Mouse (Mus musculus) CH12.LX (cell line): ENCODE data around the gene Siae. TPM values are rescaled to one million over a fixed set of nuclear protein-coding genes. Genes with fewer than 3 reads are reported as not detected.

Source experiments
- DNase-seq: peaks from one replicate; pipeline ENCODE4 v3.0.0-alpha.2; 2013; ENCODE audit errors: extremely low read depth
- H3K27ac ChIP-seq: 2 replicates; pipeline ENCODE4 v1.5.1; 2012; ENCODE audit warnings: low read depth, mild to moderate bottlenecking, control low read depth, moderate library complexity; ENCODE audit not compliant: insufficient read depth
- H3K27me3 ChIP-seq: replicated peaks from 2 replicates; pipeline ENCODE3; 2012; ENCODE audit warnings: inconsistent platforms
- H3K36me3 ChIP-seq, 2 experiments: replicated peaks in 1 of 2; 2 replicates each; pipeline versions ENCODE3 to v1.6.1; 2012; ENCODE audit warnings: inconsistent platforms in 1 of 2, low read length in 1 of 2, mild to moderate bottlenecking in 1 of 2, mixed read lengths in 1 of 2, moderate library complexity in 1 of 2; ENCODE audit not compliant: control insufficient read depth in 1 of 2, insufficient read depth in 1 of 2
- H3K4me1 ChIP-seq, 2 experiments: 2 replicates each; pipeline ENCODE4 v1.6.1; 2012; ENCODE audit warnings: inconsistent platforms in 1 of 2, moderate library complexity in 1 of 2; ENCODE audit not compliant: insufficient read depth in 2 of 2, control insufficient read depth in 1 of 2
- H3K4me2 ChIP-seq: 2 replicates; pipeline ENCODE4 v1.6.1; 2012; ENCODE audit warnings: low read depth, mild to moderate bottlenecking, control low read depth; ENCODE audit not compliant: poor library complexity, insufficient read depth, severe bottlenecking
- H3K4me3 ChIP-seq, 3 experiments: fragments of 150-350 bp in 1 of 3; sonication (generic) in 1 of 3; replicated peaks in 1 of 3; 2 replicates each; pipeline versions ENCODE3 to v1.5.1; 2011 to 2012; ENCODE audit warnings: low read depth in 2 of 3, low read length in 2 of 3, mild to moderate bottlenecking in 2 of 3, moderate library complexity in 2 of 3, control low read depth in 1 of 3, improper control_type of control experiment in 1 of 3, inconsistent platforms in 1 of 3, mixed read lengths in 1 of 3; ENCODE audit not compliant: poor library complexity in 1 of 3
- H3K79me2 ChIP-seq: replicated peaks from 2 replicates; pipeline ENCODE4 v1.6.1; 2012; ENCODE audit warnings: mild to moderate bottlenecking, moderate library complexity; ENCODE audit not compliant: control insufficient read depth, poor library complexity, insufficient read depth, severe bottlenecking; ENCODE audit errors: extremely low read depth
- H3K9ac ChIP-seq: 2 replicates; pipeline ENCODE4 v1.6.1; 2012; ENCODE audit warnings: low read depth, mild to moderate bottlenecking, control low read depth, moderate library complexity; ENCODE audit not compliant: insufficient read depth
- H3K9me3 ChIP-seq: replicated peaks from 2 replicates; pipeline ENCODE3; 2012; ENCODE audit warnings: low read length, inconsistent platforms, mixed read lengths
- BHLHE40 ChIP-seq: IDR thresholded peaks from 2 replicates; pipeline ENCODE4 v1.6.1; 2011; ENCODE audit warnings: mild to moderate bottlenecking, low read depth, low read length, improper control_type of control experiment
- CHD1 ChIP-seq: IDR thresholded peaks from 2 replicates; pipeline ENCODE4 v1.6.1; 2012; ENCODE audit warnings: low read depth, low read length, improper control_type of control experiment, inconsistent platforms
- ELF1 ChIP-seq: IDR thresholded peaks from 2 replicates; pipeline ENCODE4 v1.6.1; 2014; ENCODE audit warnings: low read depth, mild to moderate bottlenecking, inconsistent platforms, low read length, improper control_type of control experiment
- EP300 ChIP-seq: IDR thresholded peaks from 2 replicates; pipeline ENCODE4 v1.6.1; 2011; ENCODE audit warnings: low read length, improper control_type of control experiment
- MYC ChIP-seq: IDR thresholded peaks from 2 replicates; pipeline ENCODE4 v1.6.1; 2011; ENCODE audit warnings: low read depth, mild to moderate bottlenecking, improper control_type of control experiment, low read length
- NRF1 ChIP-seq: IDR thresholded peaks from 2 replicates; pipeline ENCODE4 v1.6.1; 2014; ENCODE audit warnings: low read depth, mild to moderate bottlenecking, inconsistent platforms, low read length, improper control_type of control experiment, moderate library complexity
- PAX5 ChIP-seq: IDR thresholded peaks from 2 replicates; pipeline ENCODE4 v1.6.1; 2012; ENCODE audit warnings: low read length, inconsistent platforms, mixed read lengths
- POLR2AphosphoS2 ChIP-seq: IDR thresholded peaks from 2 replicates; pipeline ENCODE4 v1.6.1; 2011; ENCODE audit warnings: low read depth, low read length, improper control_type of control experiment
- RCOR1 ChIP-seq: conservative IDR thresholded peaks from 2 replicates; pipeline ENCODE4 v1.6.1; 2012; ENCODE audit warnings: low read depth, mild to moderate bottlenecking, inconsistent platforms, low read length, improper control_type of control experiment
- SIN3A ChIP-seq: IDR thresholded peaks from 2 replicates; pipeline ENCODE4 v1.6.1; 2012; ENCODE audit warnings: low read length, improper control_type of control experiment, inconsistent platforms
- TBP ChIP-seq: conservative IDR thresholded peaks from 2 replicates; pipeline ENCODE4 v1.6.1; 2011; ENCODE audit warnings: low read depth, low read length, improper control_type of control experiment
- USF1 ChIP-seq: IDR thresholded peaks from 2 replicates; pipeline ENCODE4 v1.6.1; 2014; ENCODE audit warnings: low read depth, mild to moderate bottlenecking, inconsistent platforms, low read length, improper control_type of control experiment
- ZC3H11A ChIP-seq: IDR thresholded peaks from 2 replicates; pipeline ENCODE4 v1.6.1; 2012; ENCODE audit warnings: low read depth, mild to moderate bottlenecking, inconsistent platforms, low read length, improper control_type of control experiment
- ZKSCAN1 ChIP-seq: IDR thresholded peaks from 2 replicates; pipeline ENCODE4 v1.6.1; 2012; ENCODE audit warnings: low read depth, inconsistent platforms, low read length, improper control_type of control experiment, borderline replicate concordance
- ZMIZ1 ChIP-seq: IDR thresholded peaks from 2 replicates; pipeline ENCODE4 v1.6.1; 2012; ENCODE audit warnings: low read depth, mild to moderate bottlenecking, inconsistent platforms, low read length, improper control_type of control experiment
- ZNF384 ChIP-seq: IDR thresholded peaks from 2 replicates; pipeline ENCODE4 v1.6.1; 2012; ENCODE audit warnings: low read depth, low read length, improper control_type of control experiment, inconsistent platforms
- dilution Hi-C: fragments of 300-500 bp; cut with MboI; formaldehyde crosslinking; loops from 2 replicates; pipeline ENCODE4 v1.14.3; 2020; ENCODE audit warnings: low sequenced_read_pairs; ENCODE audit not compliant: extremely low pct_unique_long_range_greater_than_20kb, extremely low pct_ligation_motif_present
- in situ Hi-C: fragments of 300-500 bp; cut with MboI; formaldehyde crosslinking; loops from 3 replicates; pipeline ENCODE4 v1.14.3; 2019; ENCODE audit warnings: low sequenced_read_pairs, low pct_ligation_motif_present, low pct_unique_long_range_greater_than_20kb, mixed read lengths
- polyA plus RNA-seq: library from polyadenylated mRNA; unstranded; fragments of >175 nt; gene quantifications from 2 replicates; pipeline ENCODE4 v1.2.1, GENCODE M21; 2012; ENCODE audit warnings: low read depth; ENCODE audit not compliant: insufficient read length
- total RNA-seq, 2 experiments: library from RNA; depleted of rRNA; stranded (reverse); fragments of 300-350 nt in 1 of 2; fragments of >200 nt in 1 of 2; gene quantifications; 2 replicates each; pipeline ENCODE4 v1.2.3; 2012 to 2014

The Siae gene
- total and polyA plus RNA-seq, 3 experiments: 6.2 to 8.6 (median 7.9) TPM

GRCm38 (mm10) chr9:37653836-37654235 lies 98.3 kb downstream of the Siae start:
- no peak overlapping the region for H3K27ac ChIP-seq

GRCm38 (mm10) chr9:37655961-37656360 lies 100.5 kb downstream of the Siae start:
- Histone ChIP-seq H3K9ac (peak overlapping the region; percentile 85), H3K4me3 (peak overlapping the region; percentile 70 to 97 (median 90)), H3K4me1 (peaks cover 0 to 8% of the 10 kb centered on the region in 2 experiments; a peak in 2 of 4 replicates), H3K27ac (no peak overlapping the region), H3K79me2 (peaks cover 13% of the 10 kb centered on the region; the same call in 1 of the 2 replicates), H3K27me3 (no peaks in the 10 kb centered on the region), H3K36me3 (peaks cover 30 to 39% of the 10 kb centered on the region in 2 experiments), H3K4me2 (peak overlapping the region; percentile 73; the same call in 1 of the 2 replicates), H3K9me3 (no peaks in the 10 kb centered on the region)
- in situ Hi-C loops: no loop called here
- peak; percentile 33 for DNase-seq
- dilution Hi-C loops: no loop called here
- TF ChIP-seq ELF1 (no peak), ZKSCAN1 (no peak), TBP (no peak), ZC3H11A (no peak), NRF1 (no peak), USF1 (peak; percentile 12; the same call in 1 of the 2 replicates), SIN3A (peak; percentile 43; the same call in 1 of the 2 replicates)

More at GRCm38 (mm10) chr9:37653836-37654235, 98.3 kb downstream of the Siae start:
- TF ChIP-seq PAX5: no peak
- no peak for TF ChIP-seq EP300
- no peak for TF ChIP-seq ELF1
- TF ChIP-seq POLR2AphosphoS2: no peak
- TF ChIP-seq ZNF384: no peak
- TF ChIP-seq MYC: no peak
- TF ChIP-seq RCOR1: no peak
- no peak for TF ChIP-seq BHLHE40
- TF ChIP-seq CHD1: no peak
- no peak for TF ChIP-seq ZMIZ1
- H3K4me1 ChIP-seq: peaks cover 0 to 8% of the 10 kb centered on the region in 2 experiments; a peak in 2 of 4 replicates
- H3K9ac ChIP-seq: no peak overlapping the region
- DNase-seq: no peak
- peaks cover 13% of the 10 kb centered on the region; the same call in 1 of the 2 replicates for H3K79me2 ChIP-seq
- peaks cover 48 to 60% of the 10 kb centered on the region in 2 experiments for H3K36me3 ChIP-seq
- dilution Hi-C loops: no loop called here
- H3K4me3 ChIP-seq: no peak overlapping the region
- in situ Hi-C loops: no loop called here
- no peak overlapping the region for H3K4me2 ChIP-seq
- no peaks in the 10 kb centered on the region for H3K9me3 ChIP-seq
- no peaks in the 10 kb centered on the region for H3K27me3 ChIP-seq
